Mouse (Mus musculus): ENCODE data around the gene Abcg8. TPM values are rescaled to one million over a fixed set of nuclear protein-coding genes. Genes with fewer than 3 reads are reported as not detected.

Abcg8 gene
- polyA plus RNA-seq, 1 experiment from 2014 or later, result 0.58 TPM

GRCm38 (mm10) chr17:84748152-84748682 is 72.1 kb downstream of the Abcg8 start:
- WGBS (ENCODE audit: insufficient replicate concordance), result 72% methylated on average over 9 of the region's 9 CpGs
- no peak overlapping the region for H3K4me3 ChIP-seq (ENCODE audit: low read depth, low read length)
- no peaks in the 10 kb centered on the region for H3K9me3 ChIP-seq (replicated peaks; ENCODE audit: control insufficient read depth, low read length)
- no peak overlapping the region for H3K27ac ChIP-seq (ENCODE audit: low read length)
- H3K4me2 ChIP-seq (ENCODE audit: low read depth, low read length), result no peak overlapping the region
- H3K27me3 ChIP-seq (ENCODE audit: control insufficient read depth, insufficient read depth, low read depth, low read length), result no peaks in the 10 kb centered on the region
- no peaks in the 10 kb centered on the region for H3K4me1 ChIP-seq (ENCODE audit: control insufficient read depth, low read depth, low read length)
- H3K36me3 ChIP-seq (ENCODE audit: control insufficient read depth, insufficient read depth), result peaks cover 19% of the 10 kb centered on the region
- no peak for ATAC-seq (ENCODE audit: low read depth)
- H3K9ac ChIP-seq (ENCODE audit: low read depth, low read length), result no peak overlapping the region

GRCm38 (mm10) chr17:84749297-84749696 is 73.2 kb downstream of the Abcg8 start:
- H3K4me2 ChIP-seq (ENCODE audit: low read depth, low read length), result no peak overlapping the region
- H3K27ac ChIP-seq (ENCODE audit: low read length), result no peak overlapping the region
- WGBS (ENCODE audit: insufficient replicate concordance), result 77% methylated on average over 8 of the region's 8 CpGs
- no peaks in the 10 kb centered on the region for H3K27me3 ChIP-seq (ENCODE audit: control insufficient read depth, insufficient read depth, low read depth, low read length)
- no peak overlapping the region for H3K9ac ChIP-seq (ENCODE audit: low read depth, low read length)
- no peaks in the 10 kb centered on the region for H3K9me3 ChIP-seq (replicated peaks; ENCODE audit: control insufficient read depth, low read length)
- H3K4me3 ChIP-seq (ENCODE audit: low read depth, low read length), result no peak overlapping the region
- no peaks in the 10 kb centered on the region for H3K4me1 ChIP-seq (ENCODE audit: control insufficient read depth, low read depth, low read length)
- peaks cover 22% of the 10 kb centered on the region for H3K36me3 ChIP-seq (ENCODE audit: control insufficient read depth, insufficient read depth)
- ATAC-seq (ENCODE audit: low read depth), result no peak

Other genes starting within 250 kb of the Abcg8 start
- 2.0 and 2.2 TPM in 2 replicates for gene Thada, start 210.1 kb upstream of the Abcg8 start, polyA plus RNA-seq (2015; fragmentation: Nextera tagmentation; extraction: Ambion mirVana)
- gene Plekhh2, start 164.4 kb upstream of the Abcg8 start, polyA plus RNA-seq (2015; fragmentation: Nextera tagmentation; extraction: Ambion mirVana), result 0.30 and 0.46 TPM in 2 replicates
- gene Dync2li1, start 49.8 kb upstream of the Abcg8 start, polyA plus RNA-seq (2015; fragmentation: Nextera tagmentation; extraction: Ambion mirVana), result 1.7 and 2.5 TPM in 2 replicates
- 0.48 and 0.63 TPM in 2 replicates for gene Abcg5, start 6.7 kb downstream of the Abcg8 start, polyA plus RNA-seq (2015; fragmentation: Nextera tagmentation; extraction: Ambion mirVana)
- 41.4 and 41.6 TPM in 2 replicates for gene Lrpprc, start 114.5 kb downstream of the Abcg8 start, polyA plus RNA-seq (2015; fragmentation: Nextera tagmentation; extraction: Ambion mirVana)

Data from liver, embryonic 16.5 days (tissue).